Comparison of ENCODE assay signal across 20 mouse cellular contexts in the genomic region with DNA sequence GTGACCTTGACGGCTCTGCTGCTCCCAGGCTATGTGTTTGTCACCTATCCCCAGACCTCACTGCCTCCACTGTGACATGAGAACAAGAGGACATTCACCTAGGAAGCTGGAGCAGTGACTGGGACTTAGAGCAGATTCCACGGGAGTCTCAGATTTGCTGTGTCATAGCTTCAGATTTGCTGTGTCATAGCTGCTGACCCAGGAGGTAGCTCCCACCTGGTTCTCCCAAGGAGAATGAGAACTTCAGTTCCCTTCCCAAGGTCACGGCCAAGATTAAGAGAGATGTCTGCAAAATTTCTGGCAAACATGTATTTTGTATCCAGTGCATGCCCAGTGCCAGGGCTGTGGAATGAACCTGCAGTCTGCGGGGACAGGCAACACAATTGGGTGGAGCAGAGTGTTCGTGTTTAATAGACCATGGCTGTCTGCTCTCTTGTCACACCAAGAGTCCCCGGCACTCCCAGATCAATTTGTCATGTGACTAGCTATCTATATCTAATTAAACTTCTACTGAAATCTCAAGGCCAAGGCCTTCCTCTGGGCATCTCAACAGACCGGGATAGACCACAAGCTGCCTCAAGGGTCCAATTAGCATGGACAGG. TPM values are rescaled to one million over a fixed set of nuclear protein-coding genes. Genes with fewer than 3 reads are reported as not detected.
DNase-seq lines count a peak whose midpoint lies in the region; ATAC-seq and TF ChIP-seq lines count a peak whose summit lies in the region.
"Had no signal": no experiment of that assay in that cellular context is flagged by ENCODE, and none has a peak within 500 bp of the region (broad histone marks: within the 10 kb centered on the region; RNA-seq: fewer than 3 reads in every experiment).

No protein-coding gene starts in this region.

- TF ChIP-seq CTCF in layer of hippocampus, adult 2 months (conservative IDR thresholded peaks at IDR 0.05), result no peak

- 0 out of 2 replicates have a peak, but pooled peaks have one; percentile 21 for ATAC-seq in erythroblast, adult 5-6 weeks (replicated peaks; ENCODE audit: low FRiP score, poor library complexity, severe bottlenecking)
- ATAC-seq in megakaryocyte progenitor cell, adult 5-6 weeks (replicated peaks; ENCODE audit: poor library complexity), result no peak
- ATAC-seq: CD4-positive, CD25-positive, alpha-beta regulatory T cell, adult 4 months; forebrain, embryonic 15.5 days had no signal

- DNase-seq in layer of hippocampus, adult 2 months (ENCODE audit: low spot score in 2 of 2), result no peak
- no peak for DNase-seq in layer of hippocampus, adult 11-12 months (ENCODE audit: low spot score)
- peak; percentile 70 for DNase-seq in 3T3-L1 (ENCODE audit: low read depth, low spot score)
- peak; percentile 34 for DNase-seq in R1 (ENCODE audit: low read depth, low spot score)
- no peak for DNase-seq in spleen, postnatal 4 days (ENCODE audit: low spot score in 2 of 2)
- DNase-seq in right cerebral cortex, adult 18-20 months, result no peak
- DNase-seq: adrenal gland, postnatal 25 days; gastrocnemius, postnatal 10 days; lung, adult 2 months; right cerebral cortex, postnatal 25 days had no signal

- H3K4me3 ChIP-seq in layer of hippocampus, adult 2 months, result no peak overlapping the region
- H3K4me3 ChIP-seq: embryonic facial prominence, embryonic 12.5 days; forebrain, embryonic 15.5 days; heart, embryonic 10.5 days; limb, embryonic 13.5 days had no signal

- peak overlapping the region; percentile 69; the same call in 1 of the 2 replicates for H3K27ac ChIP-seq in layer of hippocampus, adult 2 months
- H3K27ac ChIP-seq: embryonic facial prominence, embryonic 12.5 days; forebrain, embryonic 15.5 days; heart, embryonic 10.5 days; kidney, postnatal 0 days; limb, embryonic 13.5 days had no signal

RNA-seq across cellular contexts. Expression of a gene that starts 33.9 kb away (rescaled TPM):
- 100 to 1,000 TPM; 153 to 163 TPM for total RNA-seq in layer of hippocampus, adult 2 months (2021)
- total RNA-seq in erythroblast, adult 5-6 weeks (2015; ENCODE audit: low replicate concordance), result not detected in 2 replicates
- not detected in 2 replicates for total RNA-seq in erythroblast, adult 5-6 weeks (2017; ENCODE audit: low replicate concordance)
- total RNA-seq in megakaryocyte progenitor cell, adult 5-6 weeks (2015), result not detected in 2 replicates
- total RNA-seq in megakaryocyte progenitor cell, adult 5-6 weeks (2017), result not detected in 2 replicates
- total RNA-seq: megakaryocyte-erythroid progenitor cell, adult 5-6 weeks; neutrophil, adult 5-6 weeks had no signal

Comparison
In these comparisons a context has a peak if more than half of its experiments do, and no peak if none do; other contexts are left out.
1. DNase-seq: peak in 3T3-L1 (single experiment) and R1 (single experiment); none in layer of hippocampus, adult 2 months (0 of 2), layer of hippocampus, adult 11-12 months (single experiment), spleen, postnatal 4 days (0 of 2) and right cerebral cortex, adult 18-20 months (single experiment).
2. RNA of a gene that starts 33.9 kb away (total RNA-seq): 153 to 163 TPM in layer of hippocampus, adult 2 months; not detected in erythroblast, adult 5-6 weeks and not detected in megakaryocyte progenitor cell, adult 5-6 weeks; every median in the first group is over 100 times any median in the second.